Comparison of ENCODE assay signal across 8 mouse cellular contexts in genomic region chr5:73489915-73490314, GRCm38 (mm10). TPM values are rescaled to one million over a fixed set of nuclear protein-coding genes. Genes with fewer than 3 reads are reported as not detected.
DNase-seq lines count a peak whose midpoint lies in the region; ATAC-seq and TF ChIP-seq lines count a peak whose summit lies in the region.

No protein-coding gene starts in this region.

- 6% methylated on average over 14 of the region's 14 CpGs for WGBS in limb, embryonic 10.5 days
- 5% methylated on average over 14 of the region's 14 CpGs for WGBS in neural tube, embryonic 15.5 days

- no peak for TF ChIP-seq POLR2A in embryonic fibroblast, embryonic 13.5 days (IDR thresholded peaks at IDR 0.05; ENCODE audit: low read depth, low read length)

- no peaks in the 10 kb centered on the region for H3K36me3 ChIP-seq in limb, embryonic 10.5 days
- no peaks in the 10 kb centered on the region for H3K36me3 ChIP-seq in neural tube, embryonic 15.5 days

- no peak for DNase-seq in layer of hippocampus, adult 2 months (ENCODE audit: low spot score in 2 of 2)
- no peak for DNase-seq in layer of hippocampus, postnatal 36 days
- DNase-seq in adrenal gland, postnatal 14 days, result peak; percentile 30
- peak; percentile 66 for DNase-seq in limb, embryonic 10.5 days (ENCODE audit: low spot score)
- no peak for DNase-seq in right cerebral cortex, adult 18-20 months
- DNase-seq in urinary bladder, postnatal 36 days (ENCODE audit: low spot score in 2 of 2), result no peak

- no peaks in the 10 kb centered on the region for H3K4me1 ChIP-seq in embryonic fibroblast, embryonic 13.5 days (ENCODE audit: control insufficient read depth, insufficient read depth, low read length)
- H3K4me1 ChIP-seq in limb, embryonic 10.5 days, result peaks cover 16% of the 10 kb centered on the region
- peaks cover 25% of the 10 kb centered on the region for H3K4me1 ChIP-seq in neural tube, embryonic 15.5 days

- no peaks in the 10 kb centered on the region for H3K9me3 ChIP-seq in limb, embryonic 10.5 days (replicated peaks)
- H3K9me3 ChIP-seq in neural tube, embryonic 15.5 days (replicated peaks), result no peaks in the 10 kb centered on the region

- ATAC-seq in neural tube, embryonic 15.5 days (ENCODE audit: low FRiP score), result no peak

- no peak for TF ChIP-seq CTCF in layer of hippocampus, adult 2 months (conservative IDR thresholded peaks at IDR 0.05)
- no peak for TF ChIP-seq CTCF in embryonic fibroblast, embryonic 13.5 days (IDR thresholded peaks at IDR 0.05; ENCODE audit: borderline replicate concordance, insufficient read depth, low read length)

- H3K4me3 ChIP-seq in layer of hippocampus, adult 2 months, result peak overlapping the region; percentile 93
- peak overlapping the region; percentile 46 for H3K4me3 ChIP-seq in embryonic fibroblast, embryonic 13.5 days (ENCODE audit: insufficient read depth, low read length)
- H3K4me3 ChIP-seq in limb, embryonic 10.5 days, result peak overlapping the region; percentile 96
- peak overlapping the region; percentile 91 for H3K4me3 ChIP-seq in neural tube, embryonic 15.5 days (replicated peaks)

- H3K27me3 ChIP-seq in limb, embryonic 10.5 days (ENCODE audit: low read depth, poor library complexity, severe bottlenecking), result no peaks in the 10 kb centered on the region
- H3K27me3 ChIP-seq in neural tube, embryonic 15.5 days (replicated peaks), result no peaks in the 10 kb centered on the region

- H3K9ac ChIP-seq in neural tube, embryonic 15.5 days (replicated peaks), result peak overlapping the region; percentile 59

- peak overlapping the region; percentile 85 for H3K27ac ChIP-seq in layer of hippocampus, adult 2 months
- peak overlapping the region; percentile 20; the same call in 1 of the 2 replicates for H3K27ac ChIP-seq in embryonic fibroblast, embryonic 13.5 days (ENCODE audit: insufficient read depth, low read length)
- H3K27ac ChIP-seq in limb, embryonic 10.5 days, result peak overlapping the region; percentile 93
- H3K27ac ChIP-seq in neural tube, embryonic 15.5 days (replicated peaks), result peak overlapping the region; percentile 97

- peak overlapping the region; percentile 84 for H3K4me2 ChIP-seq in neural tube, embryonic 15.5 days

RNA-seq across cellular contexts. Expression of gene Dcun1d4, which starts 9.1 kb away (rescaled TPM):
- total RNA-seq in layer of hippocampus, adult 2 months (2021), result 100 to 1,000 TPM; 124 to 132 TPM
- 100 to 1,000 TPM; 123 to 131 TPM for total RNA-seq in layer of hippocampus, postnatal 36 days (2021)
- total RNA-seq in adrenal gland, postnatal 14 days (2021), result 33.7 and 35.4 TPM in 2 replicates
- polyA plus RNA-seq in embryonic fibroblast, embryonic 13.5 days (2011; ENCODE audit: insufficient read length, low read depth, missing spikeins), result 27.9 and 36.4 TPM in 2 replicates
- 43.8 and 44.0 TPM in 2 replicates for polyA plus RNA-seq in limb, embryonic 10.5 days (2016; fragmentation: Nextera tagmentation; extraction: Ambion mirVana)
- 43.6 and 50.1 TPM in 2 replicates for polyA plus RNA-seq in neural tube, embryonic 15.5 days (2015; fragmentation: Nextera tagmentation; extraction: Ambion mirVana)

Comparison
In these comparisons a context has a peak if more than half of its experiments do, and no peak if none do; other contexts are left out.
1. DNase-seq: peak in adrenal gland, postnatal 14 days (single experiment) and limb, embryonic 10.5 days (single experiment); none in layer of hippocampus, adult 2 months (0 of 2), layer of hippocampus, postnatal 36 days (0 of 2), right cerebral cortex, adult 18-20 months (single experiment) and urinary bladder, postnatal 36 days (0 of 2).
2. H3K27ac ChIP-seq: peak in every context shown above with its lines; median percentile 97 in neural tube, embryonic 15.5 days; 93 in limb, embryonic 10.5 days; 85 in layer of hippocampus, adult 2 months; 20 in embryonic fibroblast, embryonic 13.5 days.
3. H3K4me3 ChIP-seq: peak in every context shown above with its lines; median percentile 96 in limb, embryonic 10.5 days; 93 in layer of hippocampus, adult 2 months; 91 in neural tube, embryonic 15.5 days; 46 in embryonic fibroblast, embryonic 13.5 days.